Comparison of ENCODE assay signal across 17 mouse cellular contexts in genomic region chr1:86201312-86201711, GRCm38 (mm10).
"Had no signal": no experiment of that assay in that cellular context is flagged by ENCODE, and none has a peak within 500 bp of the region (broad histone marks: within the 10 kb centered on the region; RNA-seq: fewer than 3 reads in every experiment).

No protein-coding gene starts in this region.

- H3K9me3 ChIP-seq: liver, embryonic 15.5 days; lung, embryonic 15.5 days; megakaryocyte, embryonic 14.5 days; neural tube, embryonic 12.5 days had no signal

- DNase-seq: liver, postnatal 0 days; lung, adult 2 months; lung, postnatal 14 days; lung, postnatal 36 days; midbrain, embryonic 14.5 days; right cerebral cortex, postnatal 14 days; spleen, adult 18-20 months; thymus, adult 2 months; thymus, postnatal 25 days; thymus, postnatal 4 days had no signal

- H3K27ac ChIP-seq: liver, embryonic 15.5 days; lung, embryonic 15.5 days; macrophage; midbrain, embryonic 12.5 days; neural tube, embryonic 12.5 days had no signal

- H3K4me1 ChIP-seq: liver, embryonic 15.5 days; lung, embryonic 15.5 days; midbrain, embryonic 12.5 days had no signal

- H3K27me3 ChIP-seq: liver, embryonic 15.5 days; lung, embryonic 15.5 days; megakaryocyte, embryonic 14.5 days; midbrain, embryonic 12.5 days; neural tube, embryonic 12.5 days had no signal

- H3K4me2 ChIP-seq: liver, embryonic 15.5 days; lung, embryonic 15.5 days; midbrain, embryonic 12.5 days; neural tube, embryonic 12.5 days had no signal

- H3K9ac ChIP-seq: liver, embryonic 15.5 days; liver, postnatal 0 days; lung, embryonic 15.5 days; midbrain, embryonic 12.5 days; neural tube, embryonic 12.5 days had no signal

- H3K4me3 ChIP-seq: liver, embryonic 15.5 days; lung, embryonic 15.5 days; megakaryocyte, embryonic 14.5 days; midbrain, embryonic 12.5 days; neural tube, embryonic 12.5 days had no signal

- ATAC-seq: liver, postnatal 0 days; lung, postnatal 0 days had no signal
